Mouse (Mus musculus) lung, postnatal 14 days (tissue): ENCODE results near the gene Actn4.
"Not testable (repeated sequence)": the region's sequence is repeated elsewhere in the genome, so short reads cannot be mapped to it uniquely, and the experiment has no call there.

Experiments
- DNase-seq: peaks from one replicate; pipeline ENCODE4 v3.0.0; 2021

Actn4 gene

GRCm38 (mm10) chr7:28922606-28923005 is 39.5 kb downstream of the Actn4 start:
- no peak for DNase-seq

- no peak for DNase-seq
These were observed 40.2 kb downstream of the Actn4 start for GRCm38 (mm10) chr7:28921722-28922465.

- DNase-seq, result no peak
These were observed 41.0 kb downstream of the Actn4 start for GRCm38 (mm10) chr7:28921178-28921577.

GRCm38 (mm10) chr7:28919815-28920214 is 42.3 kb downstream of the Actn4 start:
- DNase-seq, result peak; percentile 85

GRCm38 (mm10) chr7:28918540-28918939 is 43.6 kb downstream of the Actn4 start:
- DNase-seq, result no peak

GRCm38 (mm10) chr7:28917503-28918426 is 44.4 kb downstream of the Actn4 start:
- peak; percentile 76 for DNase-seq

GRCm38 (mm10) chr7:28916491-28916890 is 45.6 kb downstream of the Actn4 start:
- DNase-seq, result no peak

GRCm38 (mm10) chr7:28913171-28913570 is 49.0 kb downstream of the Actn4 start:
- no peak for DNase-seq

- DNase-seq, result peak; percentile 64
These were observed 50.5 kb downstream of the Actn4 start for GRCm38 (mm10) chr7:28911632-28912031.

GRCm38 (mm10) chr7:28907195-28907594 is 54.9 kb downstream of the Actn4 start:
- no peak for DNase-seq

GRCm38 (mm10) chr7:28903778-28904177 is 58.4 kb downstream of the Actn4 start:
- DNase-seq, result no peak

- no peak for DNase-seq
These were observed 59.3 kb downstream of the Actn4 start for GRCm38 (mm10) chr7:28902809-28903208.

GRCm38 (mm10) chr7:28902180-28902579 is 60.0 kb downstream of the Actn4 start:
- DNase-seq, result no peak

- DNase-seq, result no peak
These were observed 60.6 kb downstream of the Actn4 start for GRCm38 (mm10) chr7:28901311-28902125.

GRCm38 (mm10) chr7:28899972-28900371 is 62.2 kb downstream of the Actn4 start:
- no peak for DNase-seq

- DNase-seq, result no peak
These were observed 64.5 kb downstream of the Actn4 start for GRCm38 (mm10) chr7:28897661-28898060.

- no peak for DNase-seq
These were observed 67.2 kb downstream of the Actn4 start for GRCm38 (mm10) chr7:28894942-28895341.

GRCm38 (mm10) chr7:28893643-28894265 is 68.4 kb downstream of the Actn4 start:
- peak; percentile 60 for DNase-seq

GRCm38 (mm10) chr7:28892601-28893000 is 69.5 kb downstream of the Actn4 start:
- DNase-seq, result no peak

- DNase-seq, result no peak
These were observed 73.4 kb downstream of the Actn4 start for GRCm38 (mm10) chr7:28888701-28889161.

GRCm38 (mm10) chr7:28886486-28886885 is 75.7 kb downstream of the Actn4 start:
- DNase-seq, result no peak

GRCm38 (mm10) chr7:28883704-28884103 is 78.4 kb downstream of the Actn4 start:
- not testable (repeated sequence) for DNase-seq
